Mouse (Mus musculus): ENCODE measurements around the gene Gsc2. TPM values are rescaled to one million over a fixed set of nuclear protein-coding genes. Genes with fewer than 3 reads are reported as not detected.
A peak's percentile ranks its signal among the peaks of the same experiment; 100 is the strongest.

The Gsc2 gene
- total RNA-seq, 2 experiments from 2014 or later: not detected

GRCm38 (mm10) chr16:17927351-17928082, 12.7 kb upstream of the Gsc2 start:
- peak; percentile 27 to 31 for DNase-seq (ENCODE audit: low spot score in 2 of 2)

DNA sequence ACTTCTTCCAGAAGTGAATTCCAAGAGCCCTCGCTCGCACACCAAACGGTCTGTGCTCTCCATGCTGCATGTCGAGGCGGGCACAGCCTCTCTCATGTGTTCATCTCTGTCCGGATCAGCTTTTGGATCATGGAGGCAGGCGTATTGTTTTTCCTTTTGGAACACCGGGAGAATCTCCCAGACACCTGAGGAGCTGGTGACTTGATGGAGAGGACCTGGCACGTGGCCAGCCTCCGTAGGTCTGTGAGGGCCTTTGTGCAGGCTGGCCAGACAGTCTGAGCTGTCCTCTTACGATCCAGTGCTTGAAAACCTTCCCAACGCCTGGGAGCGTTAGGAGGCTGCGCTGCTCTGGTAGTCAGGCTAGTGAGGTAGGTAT, 7.3 kb upstream of the Gsc2 start:
- peak in 1 of 2 experiments; percentile 13 for DNase-seq (ENCODE audit: low spot score in 2 of 2)

DNA sequence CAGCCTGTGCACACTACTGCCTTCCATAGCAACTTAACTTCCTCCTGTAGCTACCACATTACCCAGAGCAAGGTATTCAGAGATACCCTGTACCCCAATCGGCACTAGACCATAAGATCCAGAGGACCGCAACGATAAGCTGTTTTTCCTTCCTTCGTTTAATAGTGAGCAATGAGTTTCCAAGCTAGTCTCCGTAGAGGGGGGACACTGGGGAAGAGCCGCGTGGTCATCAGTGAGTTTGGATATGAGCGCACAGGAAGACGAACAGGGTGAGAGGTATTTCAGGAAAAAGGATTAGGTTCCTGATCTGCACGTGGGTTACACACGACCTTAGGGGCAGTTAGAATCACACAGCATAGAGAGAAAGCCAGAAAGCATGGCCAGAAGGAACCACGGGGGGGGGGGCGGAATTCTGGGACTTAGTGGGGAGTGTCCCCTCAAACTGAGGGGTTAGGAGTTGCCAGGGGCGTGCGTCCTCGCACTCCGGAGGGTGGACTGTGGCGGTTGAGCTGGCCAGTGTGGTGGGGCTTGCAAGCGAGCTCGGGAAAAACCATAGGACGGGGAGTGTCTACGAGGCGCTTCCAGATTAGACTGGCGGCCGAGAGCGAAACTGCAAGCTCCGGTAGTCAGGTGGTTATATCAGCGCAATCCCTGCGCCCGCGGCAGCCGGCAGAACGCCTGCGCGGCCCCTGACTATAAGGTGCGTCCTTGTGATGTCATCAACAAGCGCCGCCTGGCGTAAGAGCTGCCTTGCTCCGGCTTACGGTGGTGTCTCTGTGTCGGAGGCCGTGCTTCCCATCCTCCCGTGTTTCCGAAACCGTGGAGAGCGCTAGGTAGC, 6.7 kb upstream of the Gsc2 start:
- DNase-seq (ENCODE audit: low spot score in 2 of 2): peak; percentile 83 to 87

- DNase-seq (ENCODE audit: low spot score in 2 of 2): no peak
These were observed 5.7 kb upstream of the Gsc2 start for GRCm38 (mm10) chr16:17920586-17920985.

DNA sequence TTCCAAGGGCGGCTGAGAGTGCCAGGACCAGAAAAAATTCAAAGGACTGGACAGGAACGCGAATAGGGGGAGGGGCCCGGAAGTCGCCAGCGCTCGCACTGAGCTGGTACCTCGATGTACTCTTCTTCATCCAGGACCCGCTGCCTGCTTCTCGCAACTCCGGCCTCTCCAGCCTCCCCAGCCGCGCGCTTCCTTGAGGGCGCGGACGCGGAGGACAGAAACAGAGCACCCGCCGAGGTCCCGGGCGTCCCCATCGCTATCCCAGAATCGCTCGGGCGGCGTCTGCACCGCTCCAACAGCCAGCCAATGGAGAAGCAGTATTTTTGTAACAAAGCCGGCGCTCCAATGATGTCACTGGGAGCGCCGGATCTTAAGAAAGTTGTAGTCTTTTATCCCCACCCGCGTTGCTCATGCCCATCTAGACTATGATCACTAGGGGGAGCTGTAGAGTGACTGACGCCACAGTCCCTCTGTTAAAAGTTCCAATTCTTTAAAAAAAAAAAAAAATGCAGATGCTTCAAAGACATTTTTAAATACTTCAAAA, 3.7 kb downstream of the Gsc2 start, which contains the start of gene Ess2:
Gene Ess2, minus strand, starts transcription at position 297 of the 544 bp plus-strand sequence.
- peak; percentile 57 to 79 for DNase-seq (ENCODE audit: low spot score in 2 of 2)

- DNase-seq (ENCODE audit: low spot score in 2 of 2): no peak
These were observed 16.4 kb downstream of the Gsc2 start, which contains the start of the genes Dgcr2 and Tssk2 for GRCm38 (mm10) chr16:17898462-17898861. Gene Dgcr2, minus strand, starts transcription at chr16:17898562. Gene Tssk2, plus strand, starts transcription at chr16:17898637.

DNA sequence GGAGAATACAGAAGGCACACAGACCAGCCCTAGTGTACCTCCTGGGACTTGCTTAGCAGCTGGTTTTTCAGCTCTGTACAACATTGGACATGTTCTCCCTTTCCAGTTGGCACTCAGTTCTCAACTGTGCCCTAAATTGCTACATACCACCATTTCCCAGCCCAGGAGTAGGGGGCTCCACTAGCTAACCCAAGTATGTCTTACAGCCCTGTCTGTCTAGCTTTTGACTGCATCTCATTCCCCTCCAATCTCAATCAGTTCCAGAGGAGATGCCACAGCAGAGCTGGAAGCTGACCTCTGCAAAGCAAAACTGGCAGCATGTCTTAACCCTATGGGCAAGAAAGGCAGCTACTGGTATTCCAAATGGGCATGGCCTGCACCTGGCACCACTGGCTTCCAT, 18.8 kb downstream of the Gsc2 start:
- no peak for DNase-seq (ENCODE audit: low spot score in 2 of 2)

GRCm38 (mm10) chr16:17893923-17894322, 20.9 kb downstream of the Gsc2 start, which contains the start of gene Tssk1:
Gene Tssk1, plus strand, starts transcription at chr16:17894223.
- no peak for DNase-seq (ENCODE audit: low spot score in 2 of 2)

GRCm38 (mm10) chr16:17892606-17893005, 22.3 kb downstream of the Gsc2 start:
- no peak for DNase-seq (ENCODE audit: low spot score in 2 of 2)

DNA sequence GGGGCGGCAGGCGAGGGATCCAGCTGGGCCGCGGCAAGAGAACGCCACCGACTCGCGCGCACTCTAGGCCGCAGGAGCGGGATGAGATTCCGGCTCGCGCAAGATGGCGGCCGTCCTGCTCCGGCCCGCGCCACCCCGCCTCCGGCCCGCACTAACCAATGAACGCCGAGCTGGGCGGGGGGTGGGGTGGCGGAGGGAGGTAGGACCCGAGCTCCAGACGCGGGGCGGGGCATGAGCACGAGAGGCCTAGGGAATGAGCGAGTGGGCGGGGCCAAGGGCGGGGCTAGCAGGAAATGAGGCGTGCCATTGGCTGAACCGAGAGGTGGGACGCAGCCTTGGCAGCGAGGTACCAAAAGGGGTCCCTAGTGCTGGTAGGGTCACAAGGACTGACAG, 23.3 kb downstream of the Gsc2 start, which contains the start of gene Gm20518:
Gene Gm20518, minus strand, starts transcription at position 105 of the 393 bp plus-strand sequence.
- DNase-seq (ENCODE audit: low spot score in 2 of 2): peak; percentile 91 to 99

DNA sequence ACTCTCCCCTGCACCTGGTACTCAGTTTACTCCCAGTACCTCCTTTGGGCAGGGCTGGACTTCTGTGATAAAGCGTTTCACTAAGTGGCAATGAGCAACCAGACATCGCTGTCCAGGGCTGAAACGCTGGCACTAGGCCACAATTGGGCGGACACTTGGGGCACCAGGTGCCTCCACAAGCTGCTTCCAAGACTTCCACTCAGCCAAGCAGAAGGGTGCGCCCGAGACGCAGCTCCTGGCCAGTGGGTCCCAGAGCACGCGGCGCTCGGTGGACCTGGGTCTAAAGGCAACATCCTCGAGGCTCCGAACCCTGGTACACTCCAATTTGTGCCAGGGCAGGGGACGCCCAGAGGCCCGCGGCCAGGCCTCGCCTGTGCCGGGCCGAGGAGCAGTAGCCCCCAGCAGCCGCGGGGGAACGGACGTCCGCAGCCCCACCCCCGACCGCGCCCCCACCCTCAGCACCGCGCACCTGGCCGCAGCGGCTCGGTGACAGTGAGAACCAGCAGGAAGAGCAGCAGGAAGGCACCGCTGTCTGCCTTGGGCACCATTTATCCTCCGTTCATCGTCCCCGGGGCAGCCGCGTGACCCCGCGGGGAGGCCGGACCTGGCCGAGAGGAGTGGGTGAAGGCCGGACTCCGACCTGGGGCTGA, 23.8 kb downstream of the Gsc2 start:
- DNase-seq (ENCODE audit: low spot score in 2 of 2): peak; percentile 46 to 66

DNA sequence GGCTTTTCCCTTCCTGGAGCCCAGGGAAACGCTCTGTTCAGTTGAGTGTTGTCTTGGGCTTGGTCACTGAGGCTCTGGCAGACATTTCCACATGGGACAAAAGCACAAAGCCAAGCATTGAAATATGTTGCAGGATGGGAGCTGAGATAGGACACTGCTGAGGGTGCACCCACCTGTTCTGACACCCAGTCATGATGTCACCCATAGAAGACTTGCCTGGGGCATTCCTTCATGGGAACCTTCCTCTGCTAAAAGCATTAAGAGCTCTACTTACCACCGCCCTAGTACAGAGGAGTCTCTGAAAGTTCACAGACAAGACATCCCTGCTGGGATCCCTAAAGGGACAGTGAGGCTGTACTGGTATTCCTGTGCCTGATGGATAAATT, 24.5 kb downstream of the Gsc2 start:
- DNase-seq (ENCODE audit: low spot score in 2 of 2): no peak

DNA sequence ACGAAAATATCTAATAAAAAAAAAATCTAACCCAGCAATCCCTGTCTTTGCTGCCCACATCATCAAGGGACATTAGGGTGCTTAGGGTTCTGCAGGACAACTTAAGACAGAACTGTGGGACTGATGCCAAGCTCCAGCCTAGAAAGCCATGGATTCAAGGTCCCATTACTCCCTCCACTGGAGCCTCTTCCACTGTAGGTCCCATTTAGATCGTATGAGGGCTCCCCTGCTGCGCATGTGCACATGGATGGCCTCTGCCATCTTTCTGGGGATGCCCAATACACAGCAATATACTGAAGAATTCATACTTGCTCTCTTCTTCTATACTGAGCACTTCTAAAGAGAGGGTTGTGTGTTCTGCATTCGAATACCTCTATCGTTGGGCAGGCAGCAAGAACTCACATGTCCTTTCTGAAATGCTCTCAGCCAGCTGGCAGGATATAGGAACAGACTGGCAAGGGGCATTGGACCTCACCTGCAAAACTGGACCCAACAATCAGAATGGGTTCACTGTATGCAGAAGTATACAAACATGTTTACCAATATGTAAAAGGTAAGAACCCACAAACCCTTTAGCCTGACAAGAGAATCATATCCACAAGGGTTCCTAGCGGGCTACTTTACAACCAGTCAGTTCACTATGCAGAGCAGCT, 25.0 kb downstream of the Gsc2 start:
- DNase-seq (ENCODE audit: low spot score in 2 of 2): no peak

DNA sequence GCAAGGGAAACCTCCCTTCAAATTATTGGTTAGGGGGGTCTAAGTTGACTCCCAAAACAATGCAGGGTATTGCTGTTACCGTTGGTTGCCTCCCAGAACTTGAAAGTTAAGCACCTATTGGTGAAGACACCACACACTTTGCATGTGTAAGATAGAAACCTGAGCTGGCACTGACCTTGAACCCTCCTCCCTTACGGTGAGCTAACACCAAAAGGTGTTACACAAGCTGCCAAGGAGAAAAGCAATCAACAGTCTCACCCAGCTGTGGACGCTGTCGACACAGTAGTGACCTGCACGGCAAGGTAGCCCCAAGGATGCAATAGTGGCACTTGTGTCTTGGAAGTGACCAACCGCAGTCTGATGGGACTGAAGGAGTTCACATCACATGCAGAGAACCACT, 30.7 kb downstream of the Gsc2 start:
- no peak for DNase-seq (ENCODE audit: low spot score in 2 of 2)

GRCm38 (mm10) chr16:17882196-17882595, 32.7 kb downstream of the Gsc2 start:
- DNase-seq (ENCODE audit: low spot score in 2 of 2): no peak

- DNase-seq (ENCODE audit: low spot score in 2 of 2): no peak
These were observed 35.3 kb downstream of the Gsc2 start for GRCm38 (mm10) chr16:17879571-17879970.

DNA sequence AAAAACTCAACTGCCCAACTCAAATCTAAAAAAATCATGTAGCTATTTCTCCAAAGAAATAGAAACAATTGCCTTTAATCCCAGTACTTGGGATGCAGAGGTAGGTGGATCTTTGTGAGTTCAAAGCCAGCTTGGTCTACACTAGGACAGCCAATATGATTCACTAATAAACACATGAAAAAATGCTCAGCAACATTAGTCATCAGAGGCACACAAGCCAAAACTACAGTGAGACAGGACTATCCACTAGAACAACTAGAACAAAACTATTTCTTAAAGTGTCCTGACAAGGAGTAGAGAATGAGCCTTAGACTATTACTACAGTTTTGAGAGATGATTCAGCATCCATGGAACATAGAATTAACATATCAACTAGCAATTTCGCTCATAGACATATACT, 38.8 kb downstream of the Gsc2 start:
- no peak for DNase-seq (ENCODE audit: low spot score in 2 of 2)

- DNase-seq (ENCODE audit: low spot score in 2 of 2): no peak
These were observed 39.7 kb downstream of the Gsc2 start for GRCm38 (mm10) chr16:17875174-17875573.

DNA sequence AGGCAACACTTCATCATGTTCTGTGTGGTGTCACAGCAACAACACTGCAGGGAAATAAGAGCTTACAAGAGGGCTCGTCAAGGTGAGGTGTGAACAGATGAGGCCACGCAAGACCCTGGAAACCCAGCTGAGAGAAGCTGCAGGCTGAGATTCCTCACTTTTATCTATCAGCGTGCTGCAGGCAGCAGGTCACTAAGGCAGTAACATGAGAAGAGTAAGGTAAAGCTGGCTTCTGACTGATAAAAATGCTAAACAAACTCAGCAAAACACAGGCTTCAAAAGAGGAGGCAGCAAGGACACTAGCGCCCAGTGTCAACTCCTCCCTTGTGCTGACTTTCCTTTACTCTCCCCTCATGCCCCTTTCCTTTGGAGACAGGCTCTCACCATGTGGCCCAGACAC, 41.9 kb downstream of the Gsc2 start:
- DNase-seq (ENCODE audit: low spot score in 2 of 2): no peak

DNA sequence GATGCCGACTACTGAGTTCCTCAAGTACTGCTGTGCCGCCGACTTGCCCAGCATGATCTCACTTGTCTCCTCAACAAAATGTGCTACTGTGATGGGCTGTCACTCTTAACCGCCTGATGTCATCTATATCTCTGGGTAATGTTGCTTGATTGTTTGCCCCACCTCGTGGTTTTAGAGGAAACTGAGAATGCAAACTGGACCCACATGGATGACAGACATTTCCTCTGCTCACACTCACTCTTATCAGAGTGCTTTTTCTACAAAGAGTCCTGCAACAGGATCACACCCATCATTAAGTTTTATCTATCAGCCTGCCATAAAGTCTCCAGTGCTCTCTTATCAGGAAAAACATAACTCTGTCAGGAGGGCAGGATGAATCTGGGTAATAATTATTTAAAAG, 43.6 kb downstream of the Gsc2 start:
- no peak for DNase-seq (ENCODE audit: low spot score in 2 of 2)

- DNase-seq (ENCODE audit: low spot score in 2 of 2): no peak
These were observed 49.1 kb downstream of the Gsc2 start for GRCm38 (mm10) chr16:17865770-17866169.

Measured in adrenal gland, postnatal 4 days (tissue).